Mouse (Mus musculus) neural tube, embryonic 11.5 days (tissue): ENCODE results near the gene Slamf1. TPM values are rescaled to one million over a fixed set of nuclear protein-coding genes. Genes with fewer than 3 reads are reported as not detected.
A peak's percentile ranks its signal among the peaks of the same experiment; 100 is the strongest.
"Not testable (repeated sequence)": the region's sequence is repeated elsewhere in the genome, so short reads cannot be mapped to it uniquely, and the experiment has no call there.

ENCODE experiments used
- ATAC-seq: fragments of 200-750 bp; cut with Nextera tagmentation; 2 replicates; pipeline ENCODE4 v1.8.0; 2017; ENCODE audit warnings: moderate number of reproducible peaks, mild to moderate bottlenecking, moderate TSS enrichment, moderate library complexity; ENCODE audit not compliant: insufficient read depth, low FRiP score, low TSS enrichment
- DNase-seq: peaks from one replicate; pipeline ENCODE4 v3.0.0-alpha.2; 2015; ENCODE audit warnings: low spot score
- H3K27ac ChIP-seq: fragments of 300-500 bp; sonication (generic); 2 replicates; pipeline ENCODE4 v1.5.1; 2014; ENCODE audit warnings: low read depth, mild to moderate bottlenecking, low read length
- H3K27me3 ChIP-seq: fragments of 300-500 bp; sonication (generic); 2 replicates; pipeline ENCODE4 v1.6.1; 2014; ENCODE audit warnings: mild to moderate bottlenecking, low read length, mixed read lengths; ENCODE audit not compliant: control insufficient read depth, insufficient read depth
- H3K36me3 ChIP-seq: fragments of 300-500 bp; sonication (generic); 2 replicates; pipeline ENCODE4 v1.6.1; 2014; ENCODE audit warnings: mild to moderate bottlenecking, low read length, moderate library complexity, mixed read lengths; ENCODE audit not compliant: control insufficient read depth, insufficient read depth
- H3K4me1 ChIP-seq: fragments of 300-500 bp; sonication (generic); 2 replicates; pipeline ENCODE4 v1.6.1; 2014; ENCODE audit warnings: low read length, mixed read lengths; ENCODE audit not compliant: control insufficient read depth, insufficient read depth
- H3K4me2 ChIP-seq: fragments of 300-500 bp; sonication (generic); 2 replicates; pipeline ENCODE4 v1.6.1; 2014; ENCODE audit warnings: low read depth, mild to moderate bottlenecking, moderate library complexity
- H3K4me3 ChIP-seq: fragments of 300-500 bp; sonication (generic); 2 replicates; pipeline ENCODE4 v1.5.1; 2014; ENCODE audit warnings: low read depth, low read length
- H3K9ac ChIP-seq: fragments of 300-500 bp; sonication (generic); 2 replicates; pipeline ENCODE4 v1.6.1; 2014; ENCODE audit warnings: mild to moderate bottlenecking, low read length
- H3K9me3 ChIP-seq: fragments of 300-500 bp; sonication (generic); 2 replicates; pipeline ENCODE4 v1.6.1; 2016; ENCODE audit warnings: low read length; ENCODE audit not compliant: control insufficient read depth
- WGBS: fragments of 180-500 bp; shearing (Covaris S2); extraction: QIAGEN DNeasy Blood & Tissue Kit; methylation state at CpG from one replicate; pipeline ENCODE4 v1.1.7; 2014; 5-methylcytosine and 5-hydroxymethylcytosine counted together
- polyA plus RNA-seq: library from polyadenylated mRNA; unstranded; fragments of >200 nt; fragmentation: Nextera tagmentation; extraction: Ambion mirVana; gene quantifications from 2 replicates; pipeline ENCODE4 v1.2.1, GENCODE M21; 2014

Gene Slamf1
- polyA plus RNA-seq, 1 experiment from 2014 or later, result 0.40 TPM

DNA sequence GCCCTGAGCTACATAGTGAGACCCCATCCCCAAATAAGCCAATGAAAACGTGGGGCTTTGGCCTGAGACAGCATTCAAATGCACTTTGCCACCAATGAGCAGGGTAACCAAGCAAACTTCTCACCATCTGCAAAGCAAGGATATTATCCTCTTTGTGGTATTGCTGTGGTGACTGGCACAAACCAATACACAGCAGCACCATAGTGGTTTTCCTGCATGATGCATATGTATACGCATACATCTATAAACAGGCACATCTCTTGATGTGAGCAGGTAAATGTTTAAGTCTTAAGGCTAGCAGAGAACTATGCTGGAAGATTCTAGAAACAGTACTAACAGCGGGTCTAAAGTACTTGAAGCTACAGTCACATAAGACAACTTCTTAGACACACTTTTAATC, 22.5 kb downstream of the Slamf1 start:
- 83% methylated on average over 3 of the region's 3 CpGs for WGBS
- Histone ChIP-seq H3K9ac (no peak overlapping the region), H3K4me1 (no peaks in the 10 kb centered on the region), H3K27me3 (no peaks in the 10 kb centered on the region), H3K36me3 (no peaks in the 10 kb centered on the region), H3K27ac (no peak overlapping the region), H3K4me3 (no peak overlapping the region), H3K4me2 (no peak overlapping the region), H3K9me3 (no peaks in the 10 kb centered on the region)
- DNase-seq, result no peak
- ATAC-seq, result no peak

DNA sequence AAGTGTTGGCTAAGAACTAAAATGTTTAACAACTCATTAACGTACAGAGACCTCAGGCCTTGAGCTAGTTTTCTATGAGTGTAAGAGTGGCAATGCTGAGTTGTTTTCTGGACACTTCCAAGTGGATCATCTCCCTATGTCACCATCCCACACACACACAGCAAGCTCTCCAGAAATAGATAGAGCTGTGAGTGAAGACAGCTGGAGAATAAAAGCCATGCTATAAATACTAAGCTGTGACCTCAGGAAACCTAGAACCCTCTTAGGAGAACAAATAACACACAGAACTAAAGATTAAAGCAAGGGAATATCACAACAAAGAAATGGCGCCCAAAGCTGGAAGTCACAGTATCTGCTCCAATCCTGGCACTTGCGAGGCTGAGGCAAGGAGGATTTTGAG, 24.6 kb downstream of the Slamf1 start:
- Histone ChIP-seq H3K36me3 (no peaks in the 10 kb centered on the region), H3K4me3 (no peak overlapping the region), H3K9me3 (no peaks in the 10 kb centered on the region), H3K4me1 (no peaks in the 10 kb centered on the region), H3K27me3 (no peaks in the 10 kb centered on the region), H3K9ac (no peak overlapping the region), H3K4me2 (no peak overlapping the region), H3K27ac (no peak overlapping the region)
- ATAC-seq, result no peak
- WGBS, result 89% methylated on average over 3 of the region's 3 CpGs
- no peak for DNase-seq

DNA sequence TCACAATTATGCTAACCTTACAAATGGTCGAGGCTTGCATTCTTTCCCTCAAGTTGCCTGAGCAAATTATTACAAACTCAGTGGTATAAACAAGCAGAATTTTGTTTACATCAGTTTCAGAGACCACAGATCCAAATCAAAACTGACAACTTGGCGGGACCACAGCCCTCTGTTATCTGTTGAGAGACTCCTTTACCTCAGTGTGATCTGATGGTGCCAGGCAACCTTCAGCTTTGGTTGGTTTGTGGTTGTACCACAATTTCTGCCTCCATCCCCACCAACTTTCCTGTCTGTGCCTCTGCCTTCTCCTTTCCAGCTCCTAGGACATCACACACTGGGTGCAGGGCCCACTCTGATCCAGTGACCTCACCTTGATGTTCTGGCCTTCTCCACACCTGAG, 29.3 kb downstream of the Slamf1 start:
- DNase-seq (no peak), ATAC-seq (no peak)
- H3K9me3 ChIP-seq, result no peaks in the 10 kb centered on the region
- WGBS, result 78% methylated on average over 2 of the region's 2 CpGs
- no peaks in the 10 kb centered on the region for H3K4me1 ChIP-seq
- no peak overlapping the region for H3K9ac ChIP-seq
- no peak overlapping the region for H3K4me2 ChIP-seq
- no peaks in the 10 kb centered on the region for H3K27me3 ChIP-seq
- H3K27ac ChIP-seq, result no peak overlapping the region
- no peak overlapping the region for H3K4me3 ChIP-seq
- no peaks in the 10 kb centered on the region for H3K36me3 ChIP-seq

DNA sequence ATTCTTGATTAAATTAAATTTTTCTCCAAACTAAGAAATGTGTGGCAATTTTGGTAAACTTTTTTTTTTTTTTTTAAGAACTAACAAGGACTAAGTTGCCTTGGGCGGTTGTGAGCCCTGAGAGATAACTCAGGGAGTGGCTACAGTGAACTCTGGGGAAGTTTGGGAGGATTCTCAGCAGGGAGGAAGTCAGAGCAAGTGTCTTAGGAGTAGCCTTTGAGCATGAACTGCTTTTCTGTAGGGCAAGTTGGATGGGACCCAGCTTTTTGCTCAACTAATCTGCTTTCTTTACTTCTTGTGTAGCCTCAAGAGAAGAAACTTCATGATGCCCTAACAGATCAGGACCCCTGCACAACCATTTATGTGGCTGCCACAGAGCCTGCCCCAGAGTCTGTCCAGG, 30.9 kb downstream of the Slamf1 start:
- H3K27me3 ChIP-seq, result no peaks in the 10 kb centered on the region
- H3K27ac ChIP-seq, result no peak overlapping the region
- no peaks in the 10 kb centered on the region for H3K9me3 ChIP-seq
- H3K4me2 ChIP-seq, result no peak overlapping the region
- H3K4me3 ChIP-seq, result no peak overlapping the region
- no peak for ATAC-seq
- no peaks in the 10 kb centered on the region for H3K4me1 ChIP-seq
- 70% methylated on average over 1 of the region's 1 CpGs for WGBS
- H3K36me3 ChIP-seq, result no peaks in the 10 kb centered on the region
- no peak overlapping the region for H3K9ac ChIP-seq
- no peak for DNase-seq

DNA sequence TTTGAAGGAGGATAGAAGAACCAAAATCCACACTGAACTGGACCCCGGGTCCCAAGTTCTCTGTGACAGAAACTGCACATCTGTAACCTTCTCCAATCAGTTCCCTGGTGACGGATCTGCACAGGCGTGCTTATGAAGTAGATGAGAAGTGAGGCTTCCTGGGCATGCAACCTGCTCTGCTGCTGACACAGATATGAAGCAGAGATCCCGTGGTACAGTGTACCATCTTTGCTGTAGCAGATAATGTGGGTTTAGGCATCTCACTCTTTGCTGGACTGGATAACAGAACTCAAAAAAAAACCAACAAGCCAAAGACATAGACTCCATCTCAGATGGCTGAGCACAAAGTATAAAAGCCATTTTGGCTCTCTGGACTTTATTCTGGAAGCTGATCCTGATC, 32.7 kb downstream of the Slamf1 start:
- no peak for DNase-seq
- Histone ChIP-seq H3K36me3 (no peaks in the 10 kb centered on the region), H3K4me3 (no peak overlapping the region), H3K27me3 (no peaks in the 10 kb centered on the region), H3K4me1 (no peaks in the 10 kb centered on the region), H3K4me2 (no peak overlapping the region), H3K27ac (no peak overlapping the region), H3K9ac (no peak overlapping the region), H3K9me3 (no peaks in the 10 kb centered on the region)
- 88% methylated on average over 4 of the region's 4 CpGs for WGBS
- no peak for ATAC-seq

DNA sequence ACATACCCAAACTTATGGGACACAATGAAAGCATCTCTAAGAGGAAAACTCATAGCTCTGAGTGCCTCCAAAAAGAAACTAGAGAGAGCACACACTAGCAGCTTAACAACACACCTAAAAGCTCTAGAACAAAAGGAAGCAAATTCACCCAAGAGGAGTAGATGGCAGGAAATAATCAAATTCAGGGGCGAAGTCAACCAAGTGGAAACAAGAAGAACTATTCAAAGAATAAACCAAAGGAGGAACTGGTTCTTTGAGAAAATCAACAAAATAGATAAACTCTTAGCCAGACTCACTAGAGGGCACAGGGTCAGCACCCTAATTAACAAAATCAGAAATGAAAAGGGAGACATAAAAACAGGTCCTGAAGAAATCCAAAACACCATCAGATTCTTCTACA, 44.1 kb downstream of the Slamf1 start:
- H3K27ac ChIP-seq, H3K4me2 ChIP-seq, H3K9ac ChIP-seq, H3K4me1 ChIP-seq, H3K9me3 ChIP-seq, ATAC-seq, H3K4me3 ChIP-seq, H3K27me3 ChIP-seq, H3K36me3 ChIP-seq, DNase-seq: not testable (repeated sequence)
- 95% methylated on average over 1 of the region's 1 CpGs for WGBS

DNA sequence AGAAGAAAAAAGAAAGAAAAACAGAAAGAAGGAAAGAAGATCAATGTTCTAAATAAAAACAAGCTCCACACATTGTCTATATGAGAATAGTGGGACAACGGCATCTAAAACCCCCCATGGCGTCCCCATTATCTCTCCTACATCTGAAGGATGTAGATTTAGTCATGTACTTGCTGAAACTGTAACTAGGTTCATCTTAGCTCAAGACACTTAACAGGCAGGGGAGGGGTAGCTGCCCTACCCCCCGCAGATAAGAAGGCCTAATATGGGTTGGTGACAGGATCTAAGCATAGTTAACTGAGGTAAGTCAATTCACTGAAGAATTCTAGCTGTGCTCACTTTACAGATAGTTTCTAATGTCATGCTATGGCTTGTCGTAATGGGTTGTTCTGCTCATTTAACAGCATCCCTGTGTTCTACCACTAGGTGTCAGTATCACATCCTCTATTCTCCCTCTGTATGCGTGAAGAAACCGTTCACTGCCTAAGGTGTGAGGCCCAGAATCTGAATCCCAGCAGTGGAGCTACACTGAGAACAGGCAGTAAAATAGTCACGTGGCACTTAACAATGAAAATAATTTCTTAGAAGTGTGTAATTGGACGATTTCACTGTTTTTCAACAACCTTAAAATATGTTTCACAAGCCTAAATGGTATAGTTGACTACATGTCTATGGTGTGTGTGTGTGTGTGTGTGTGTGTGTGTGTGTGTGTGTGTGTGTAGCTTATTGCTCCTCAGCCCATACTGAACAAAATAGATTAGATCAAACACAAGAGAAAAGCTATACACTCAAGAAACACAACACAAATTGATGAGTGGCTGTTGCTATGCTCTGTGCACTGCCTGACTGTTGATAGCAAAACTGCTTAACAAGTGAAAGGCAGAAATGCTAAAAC, 48.9 kb downstream of the Slamf1 start:
- Histone ChIP-seq H3K27ac (no peak overlapping the region), H3K36me3 (no peaks in the 10 kb centered on the region), H3K27me3 (no peaks in the 10 kb centered on the region), H3K9me3 (no peaks in the 10 kb centered on the region), H3K9ac (no peak overlapping the region), H3K4me1 (no peaks in the 10 kb centered on the region), H3K4me3 (no peak overlapping the region), H3K4me2 (no peak overlapping the region)
- DNase-seq (peak; percentile 40), ATAC-seq (peak; percentile 92)
- 17% methylated on average over 8 of the region's 8 CpGs for WGBS

DNA sequence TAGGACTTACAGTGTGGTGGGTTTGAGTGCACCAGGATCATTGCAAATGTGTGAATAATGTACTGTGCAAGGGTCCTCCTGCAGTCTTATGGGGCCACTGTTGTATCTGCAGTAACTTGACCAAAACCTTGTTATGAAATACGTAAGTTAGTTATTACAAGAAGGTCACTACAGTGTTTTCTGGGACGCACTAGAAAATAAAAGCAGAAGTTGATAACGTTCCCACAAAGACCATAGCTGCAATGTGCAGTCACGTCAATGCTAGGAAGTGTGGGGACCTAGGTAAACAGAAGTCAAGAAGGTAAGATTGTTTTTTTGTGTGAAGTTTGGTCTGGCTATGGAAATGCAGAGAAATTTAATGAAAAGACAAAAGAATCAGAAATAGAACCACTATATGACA, 50.1 kb downstream of the Slamf1 start:
- H3K9ac ChIP-seq, result no peak overlapping the region
- DNase-seq (no peak), ATAC-seq (no peak)
- H3K27ac ChIP-seq, result no peak overlapping the region
- no peak overlapping the region for H3K4me3 ChIP-seq
- H3K27me3 ChIP-seq, result no peaks in the 10 kb centered on the region
- H3K9me3 ChIP-seq, result no peaks in the 10 kb centered on the region
- no peaks in the 10 kb centered on the region for H3K36me3 ChIP-seq
- H3K4me1 ChIP-seq, result no peaks in the 10 kb centered on the region
- 87% methylated on average over 4 of the region's 4 CpGs for WGBS
- H3K4me2 ChIP-seq, result no peak overlapping the region

DNA sequence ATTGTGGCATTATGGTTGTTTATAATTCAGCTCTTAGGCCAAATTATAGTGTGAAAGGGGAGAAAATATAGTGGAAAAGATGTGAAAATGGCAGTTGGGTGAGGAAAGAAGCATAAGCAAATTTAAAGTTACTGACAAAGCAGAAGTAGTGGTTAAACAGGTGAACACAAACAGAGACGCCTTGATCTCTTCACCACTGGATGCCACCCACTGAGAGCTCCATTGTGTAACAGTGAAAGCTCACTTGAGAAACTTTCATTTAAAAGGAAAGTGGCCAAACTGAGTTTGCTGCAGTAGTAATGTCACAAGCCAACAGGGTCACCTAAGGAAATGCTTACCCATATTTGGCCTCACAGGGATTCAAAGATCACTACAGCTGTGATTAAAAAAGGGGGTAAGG, 54.4 kb downstream of the Slamf1 start:
- H3K9me3 ChIP-seq, result no peaks in the 10 kb centered on the region
- ATAC-seq, result no peak
- H3K36me3 ChIP-seq, result no peaks in the 10 kb centered on the region

More for the DNA sequence above, 54.4 kb downstream of the Slamf1 start:
- DNase-seq, result no peak
- 21% methylated on average over 1 of the region's 1 CpGs for WGBS
- H3K9ac ChIP-seq, result no peak overlapping the region
- no peaks in the 10 kb centered on the region for H3K27me3 ChIP-seq
- H3K4me3 ChIP-seq, result no peak overlapping the region
- H3K4me2 ChIP-seq, result no peak overlapping the region
- no peaks in the 10 kb centered on the region for H3K4me1 ChIP-seq
- H3K27ac ChIP-seq, result no peak overlapping the region
